Mouse (Mus musculus) CH12.LX (cell line): ENCODE data around the gene Ctnna3. TPM values are rescaled to one million over a fixed set of nuclear protein-coding genes. Genes with fewer than 3 reads are reported as not detected.

Experiments used
- DNase-seq: peaks from one replicate; pipeline ENCODE4 v3.0.0-alpha.2; 2013; ENCODE audit errors: extremely low read depth
- H3K27ac ChIP-seq: 2 replicates; pipeline ENCODE4 v1.5.1; 2012; ENCODE audit warnings: low read depth, mild to moderate bottlenecking, control low read depth, moderate library complexity; ENCODE audit not compliant: insufficient read depth
- H3K27me3 ChIP-seq: replicated peaks from 2 replicates; pipeline ENCODE3; 2012; ENCODE audit warnings: inconsistent platforms
- H3K36me3 ChIP-seq, 2 experiments: replicated peaks in 1 of 2; 2 replicates each; pipeline versions ENCODE3 to v1.6.1; 2012; ENCODE audit warnings: inconsistent platforms in 1 of 2, low read length in 1 of 2, mild to moderate bottlenecking in 1 of 2, mixed read lengths in 1 of 2, moderate library complexity in 1 of 2; ENCODE audit not compliant: control insufficient read depth in 1 of 2, insufficient read depth in 1 of 2
- H3K4me1 ChIP-seq, 2 experiments: 2 replicates each; pipeline ENCODE4 v1.6.1; 2012; ENCODE audit warnings: inconsistent platforms in 1 of 2, moderate library complexity in 1 of 2; ENCODE audit not compliant: insufficient read depth in 2 of 2, control insufficient read depth in 1 of 2
- H3K4me2 ChIP-seq: 2 replicates; pipeline ENCODE4 v1.6.1; 2012; ENCODE audit warnings: low read depth, mild to moderate bottlenecking, control low read depth; ENCODE audit not compliant: poor library complexity, insufficient read depth, severe bottlenecking
- H3K4me3 ChIP-seq, 3 experiments: fragments of 150-350 bp in 1 of 3; sonication (generic) in 1 of 3; replicated peaks in 1 of 3; 2 replicates each; pipeline versions ENCODE3 to v1.5.1; 2011 to 2012; ENCODE audit warnings: low read depth in 2 of 3, low read length in 2 of 3, mild to moderate bottlenecking in 2 of 3, moderate library complexity in 2 of 3, control low read depth in 1 of 3, improper control_type of control experiment in 1 of 3, inconsistent platforms in 1 of 3, mixed read lengths in 1 of 3; ENCODE audit not compliant: poor library complexity in 1 of 3
- H3K79me2 ChIP-seq: replicated peaks from 2 replicates; pipeline ENCODE4 v1.6.1; 2012; ENCODE audit warnings: mild to moderate bottlenecking, moderate library complexity; ENCODE audit not compliant: control insufficient read depth, poor library complexity, insufficient read depth, severe bottlenecking; ENCODE audit errors: extremely low read depth
- H3K9ac ChIP-seq: 2 replicates; pipeline ENCODE4 v1.6.1; 2012; ENCODE audit warnings: low read depth, mild to moderate bottlenecking, control low read depth, moderate library complexity; ENCODE audit not compliant: insufficient read depth
- H3K9me3 ChIP-seq: replicated peaks from 2 replicates; pipeline ENCODE3; 2012; ENCODE audit warnings: low read length, inconsistent platforms, mixed read lengths
- CHD2 ChIP-seq: IDR thresholded peaks from 2 replicates; pipeline ENCODE4 v1.6.1; 2011; ENCODE audit warnings: low read length, improper control_type of control experiment
- CTCF ChIP-seq, 2 experiments: IDR thresholded peaks in 1 of 2; conservative IDR thresholded peaks in 1 of 2; 2 replicates each; pipeline ENCODE4 v1.5.1; 2011 to 2012; ENCODE audit warnings: low read depth in 2 of 2, low read length in 2 of 2, improper control_type of control experiment in 1 of 2, inconsistent platforms in 1 of 2, mild to moderate bottlenecking in 1 of 2, moderate library complexity in 1 of 2
- E2F4 ChIP-seq: IDR thresholded peaks from 2 replicates; pipeline ENCODE4 v1.6.1; 2011; ENCODE audit warnings: low read depth, low read length, improper control_type of control experiment; ENCODE audit not compliant: insufficient replicate concordance
- ETS1 ChIP-seq: conservative IDR thresholded peaks from 2 replicates; pipeline ENCODE4 v1.6.1; 2012; ENCODE audit warnings: low read depth, mild to moderate bottlenecking, inconsistent platforms, low read length, improper control_type of control experiment, moderate library complexity
- HCFC1 ChIP-seq: IDR thresholded peaks from 2 replicates; pipeline ENCODE4 v1.6.1; 2012; ENCODE audit warnings: low read depth, mild to moderate bottlenecking, inconsistent platforms, low read length, improper control_type of control experiment
- IRF4 ChIP-seq: IDR thresholded peaks from 2 replicates; pipeline ENCODE4 v1.6.1; 2014; ENCODE audit warnings: low read depth, mild to moderate bottlenecking, inconsistent platforms, low read length, improper control_type of control experiment
- JUN ChIP-seq: IDR thresholded peaks from 2 replicates; pipeline ENCODE4 v1.6.1; 2011; ENCODE audit warnings: low read depth, mild to moderate bottlenecking, low read length, improper control_type of control experiment, moderate library complexity; ENCODE audit not compliant: insufficient read depth
- MAFK ChIP-seq: IDR thresholded peaks from 2 replicates; pipeline ENCODE4 v1.6.1; 2011; ENCODE audit warnings: low read length, improper control_type of control experiment; ENCODE audit not compliant: insufficient replicate concordance
- MYC ChIP-seq: IDR thresholded peaks from 2 replicates; pipeline ENCODE4 v1.6.1; 2011; ENCODE audit warnings: low read depth, mild to moderate bottlenecking, improper control_type of control experiment, low read length
- NRF1 ChIP-seq: IDR thresholded peaks from 2 replicates; pipeline ENCODE4 v1.6.1; 2014; ENCODE audit warnings: low read depth, mild to moderate bottlenecking, inconsistent platforms, low read length, improper control_type of control experiment, moderate library complexity
- PAX5 ChIP-seq: IDR thresholded peaks from 2 replicates; pipeline ENCODE4 v1.6.1; 2012; ENCODE audit warnings: low read length, inconsistent platforms, mixed read lengths
- POLR2A ChIP-seq: IDR thresholded peaks from 2 replicates; pipeline ENCODE4 v1.6.1; 2011; ENCODE audit warnings: low read depth, mild to moderate bottlenecking, improper control_type of control experiment, low read length
- RCOR1 ChIP-seq: conservative IDR thresholded peaks from 2 replicates; pipeline ENCODE4 v1.6.1; 2012; ENCODE audit warnings: low read depth, mild to moderate bottlenecking, inconsistent platforms, low read length, improper control_type of control experiment
- TCF12 ChIP-seq: IDR thresholded peaks from 2 replicates; pipeline ENCODE4 v1.6.1; 2014; ENCODE audit warnings: low read depth, mild to moderate bottlenecking, inconsistent platforms, low read length, improper control_type of control experiment
- UBTF ChIP-seq: IDR thresholded peaks from 2 replicates; pipeline ENCODE4 v1.6.1; 2012; ENCODE audit warnings: low read depth, mild to moderate bottlenecking, inconsistent platforms, low read length, improper control_type of control experiment, moderate library complexity
- USF1 ChIP-seq: IDR thresholded peaks from 2 replicates; pipeline ENCODE4 v1.6.1; 2014; ENCODE audit warnings: low read depth, mild to moderate bottlenecking, inconsistent platforms, low read length, improper control_type of control experiment
- USF2 ChIP-seq: conservative IDR thresholded peaks from 2 replicates; pipeline ENCODE4 v1.6.1; 2011; ENCODE audit warnings: low read depth, low read length, improper control_type of control experiment
- ZC3H11A ChIP-seq: IDR thresholded peaks from 2 replicates; pipeline ENCODE4 v1.6.1; 2012; ENCODE audit warnings: low read depth, mild to moderate bottlenecking, inconsistent platforms, low read length, improper control_type of control experiment
- ZMIZ1 ChIP-seq: IDR thresholded peaks from 2 replicates; pipeline ENCODE4 v1.6.1; 2012; ENCODE audit warnings: low read depth, mild to moderate bottlenecking, inconsistent platforms, low read length, improper control_type of control experiment
- ZNF384 ChIP-seq: IDR thresholded peaks from 2 replicates; pipeline ENCODE4 v1.6.1; 2012; ENCODE audit warnings: low read depth, low read length, improper control_type of control experiment, inconsistent platforms
- dilution Hi-C: fragments of 300-500 bp; cut with MboI; formaldehyde crosslinking; loops from 2 replicates; pipeline ENCODE4 v1.14.3; 2020; ENCODE audit warnings: low sequenced_read_pairs; ENCODE audit not compliant: extremely low pct_unique_long_range_greater_than_20kb, extremely low pct_ligation_motif_present
- in situ Hi-C: fragments of 300-500 bp; cut with MboI; formaldehyde crosslinking; loops from 3 replicates; pipeline ENCODE4 v1.14.3; 2019; ENCODE audit warnings: low sequenced_read_pairs, low pct_ligation_motif_present, low pct_unique_long_range_greater_than_20kb, mixed read lengths
- polyA plus RNA-seq: library from polyadenylated mRNA; unstranded; fragments of >175 nt; gene quantifications from 2 replicates; pipeline ENCODE4 v1.2.1, GENCODE M21; 2012; ENCODE audit warnings: low read depth; ENCODE audit not compliant: insufficient read length
- total RNA-seq, 2 experiments: library from RNA; depleted of rRNA; stranded (reverse); fragments of 300-350 nt in 1 of 2; fragments of >200 nt in 1 of 2; gene quantifications; 2 replicates each; pipeline ENCODE4 v1.2.3; 2012 to 2014

Ctnna3 gene
- total and polyA plus RNA-seq, 3 experiments = 0.09 TPM; not detected in 2

- Histone ChIP-seq H3K79me2 (no peaks in the 10 kb centered on the region), H3K9ac (no peak overlapping the region), H3K27ac (no peak overlapping the region), H3K4me3 (no peak overlapping the region), H3K36me3 (no peaks in the 10 kb centered on the region), H3K4me2 (no peak overlapping the region), H3K9me3 (peaks cover 52% of the 10 kb centered on the region), H3K27me3 (no peaks in the 10 kb centered on the region), H3K4me1 (no peaks in the 10 kb centered on the region)
- in situ Hi-C loops (no loop called here), dilution Hi-C loops (no loop called here)
- TF ChIP-seq IRF4 (no peak), ZNF384 (no peak), CHD2 (no peak), PAX5 (no peak), MYC (no peak), E2F4 (no peak), RCOR1 (no peak), USF1 (no peak), HCFC1 (no peak)
- no peak for DNase-seq
These were observed 838.3 kb downstream of the Ctnna3 start for GRCm38 (mm10) chr10:64268156-64268555.

- TF ChIP-seq ETS1 (no peak), USF1 (no peak), UBTF (no peak), NRF1 (no peak), ZMIZ1 (no peak), ZC3H11A (no peak), JUN (no peak), CTCF (conservative IDR thresholded peaks at IDR 0.05 in 1 of 2, IDR thresholded peaks at IDR 0.05 in 1 of 2; ENCODE audit: low read depth in 2 of 2, low read length in 2 of 2) (no peak), TCF12 (no peak), USF2 (no peak), POLR2A (no peak), MAFK (no peak), ZNF384 (no peak)
- H3K4me2 ChIP-seq = no peak overlapping the region
- H3K79me2 ChIP-seq = no peaks in the 10 kb centered on the region
- H3K9ac ChIP-seq = no peak overlapping the region
- peaks cover 48% of the 10 kb centered on the region for H3K9me3 ChIP-seq
- H3K27me3 ChIP-seq = no peaks in the 10 kb centered on the region
- no peaks in the 10 kb centered on the region for H3K36me3 ChIP-seq
- dilution Hi-C loops = no loop called here
- H3K4me3 ChIP-seq = no peak overlapping the region
- no peak for DNase-seq
- no peak overlapping the region for H3K27ac ChIP-seq
- in situ Hi-C loops = no loop called here
- H3K4me1 ChIP-seq = no peaks in the 10 kb centered on the region
These were observed 845.2 kb downstream of the Ctnna3 start for GRCm38 (mm10) chr10:64275143-64275542.
